Mouse (Mus musculus) R1 (cell line): ENCODE results near the gene Nectin2.
A peak's percentile ranks its signal among the peaks of the same experiment; 100 is the strongest.
"Not testable (repeated sequence)": the region's sequence is repeated elsewhere in the genome, so short reads cannot be mapped to it uniquely, and the experiment has no call there.

Experiments used
- DNase-seq: peaks from one replicate; pipeline ENCODE4 v3.0.0-alpha.2; 2018; ENCODE audit warnings: low read depth, low spot score

Nectin2 gene

DNA sequence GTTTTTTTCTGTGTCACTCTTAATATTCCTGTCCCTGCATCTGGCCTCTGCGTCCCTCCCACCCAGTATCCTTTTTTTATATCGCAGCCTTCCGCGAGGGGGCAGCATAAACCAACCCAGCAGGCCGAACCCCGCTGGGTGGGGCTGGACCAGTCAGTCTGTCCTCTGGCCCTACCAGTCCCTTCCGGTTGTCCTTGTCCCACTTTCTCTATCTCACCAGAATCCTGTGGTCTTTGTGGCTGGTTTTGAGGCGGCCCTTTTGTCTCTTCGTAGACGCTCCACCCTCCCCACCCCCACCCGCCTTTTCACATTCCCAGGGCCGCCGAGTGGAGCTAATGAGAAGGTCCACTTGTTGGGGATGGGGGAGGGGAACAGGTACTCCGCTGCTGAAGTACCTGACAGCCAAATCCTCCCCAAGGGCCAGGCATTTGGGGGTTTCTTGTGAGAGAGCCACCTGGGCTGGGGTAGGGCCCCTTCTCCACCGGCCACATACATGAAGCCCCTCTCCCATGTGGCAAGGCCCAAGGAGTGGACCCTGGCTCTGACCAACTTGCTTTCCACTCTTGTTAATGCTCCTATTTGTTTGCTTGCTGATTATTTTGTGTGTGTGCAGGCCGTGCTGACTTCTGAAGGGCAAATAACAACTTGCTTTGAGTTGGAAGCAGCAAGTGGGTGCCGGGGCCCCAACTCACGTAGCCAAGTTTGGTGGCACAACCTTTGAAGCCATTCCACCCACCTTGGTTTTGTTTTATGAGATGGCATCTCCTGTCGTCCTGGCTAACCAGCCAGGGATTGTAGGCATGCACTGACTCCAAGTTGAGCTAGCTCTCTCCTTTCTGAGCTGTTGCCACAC is at the start of gene Nectin2:
Nectin2 (minus strand) TSS at position 267 of the 853 bp plus-strand sequence.
- DNase-seq = peak; percentile 90

- peak; percentile 92 for DNase-seq
These were observed 46.7 kb upstream of the Nectin2 start, which contains the start of gene Cblc for GRCm38 (mm10) chr7:19796697-19797588. Cblc (minus strand) TSS chr7:19796809.

- no peak for DNase-seq
These were observed 46.0 kb upstream of the Nectin2 start for GRCm38 (mm10) chr7:19796254-19796653.

GRCm38 (mm10) chr7:19795236-19795635 is 45.0 kb upstream of the Nectin2 start:
- DNase-seq = no peak

DNA sequence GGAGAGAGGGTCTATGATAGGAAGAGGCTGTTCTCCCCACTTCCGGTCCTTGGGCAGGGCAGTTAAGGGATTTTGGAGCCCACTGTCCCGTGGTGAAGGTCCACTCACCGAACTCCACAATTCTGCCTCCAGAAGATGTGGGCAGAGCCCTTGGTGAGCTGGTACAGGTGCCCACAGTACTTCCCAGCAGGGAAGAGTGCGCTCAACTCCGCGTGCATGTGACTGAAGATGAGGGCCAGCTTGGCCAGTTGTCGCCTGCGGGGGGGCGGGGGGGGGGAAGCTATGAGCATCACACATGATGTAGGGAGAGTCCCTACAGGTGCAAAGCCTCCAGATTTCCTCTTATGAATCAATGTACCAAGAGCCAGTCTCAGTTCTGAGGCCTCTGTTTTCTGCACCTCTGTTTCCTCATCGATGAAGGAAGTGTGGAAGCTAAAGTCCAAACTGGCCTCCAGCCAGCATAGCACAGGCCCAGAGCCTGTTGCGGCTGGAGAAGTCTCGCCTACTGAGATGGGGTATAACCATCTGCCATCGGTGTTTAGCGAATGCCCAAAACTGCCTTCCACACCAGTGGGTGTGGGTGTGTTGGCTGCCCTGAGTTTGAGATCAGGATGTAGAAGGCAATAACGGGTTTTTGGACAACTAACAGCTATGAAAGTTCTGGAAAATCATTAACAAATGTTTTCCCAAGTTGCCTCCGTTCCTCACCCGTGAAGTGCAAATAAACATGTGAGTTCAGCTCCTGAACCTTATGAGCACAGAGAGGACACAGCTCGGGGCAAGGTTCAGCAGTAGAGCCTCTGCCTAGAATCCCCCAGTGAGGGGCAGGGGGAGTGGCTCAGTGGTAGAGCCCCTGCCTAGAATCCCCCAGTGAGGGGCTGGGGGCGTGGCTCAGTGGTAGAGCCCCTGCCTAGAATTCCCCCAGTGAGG is 42.7 kb upstream of the Nectin2 start:
- DNase-seq = no peak

- not testable (repeated sequence) for DNase-seq
These were observed 41.2 kb upstream of the Nectin2 start for GRCm38 (mm10) chr7:19791504-19791903.

GRCm38 (mm10) chr7:19789904-19790347 is 39.6 kb upstream of the Nectin2 start:
- DNase-seq = peak; percentile 87

DNA sequence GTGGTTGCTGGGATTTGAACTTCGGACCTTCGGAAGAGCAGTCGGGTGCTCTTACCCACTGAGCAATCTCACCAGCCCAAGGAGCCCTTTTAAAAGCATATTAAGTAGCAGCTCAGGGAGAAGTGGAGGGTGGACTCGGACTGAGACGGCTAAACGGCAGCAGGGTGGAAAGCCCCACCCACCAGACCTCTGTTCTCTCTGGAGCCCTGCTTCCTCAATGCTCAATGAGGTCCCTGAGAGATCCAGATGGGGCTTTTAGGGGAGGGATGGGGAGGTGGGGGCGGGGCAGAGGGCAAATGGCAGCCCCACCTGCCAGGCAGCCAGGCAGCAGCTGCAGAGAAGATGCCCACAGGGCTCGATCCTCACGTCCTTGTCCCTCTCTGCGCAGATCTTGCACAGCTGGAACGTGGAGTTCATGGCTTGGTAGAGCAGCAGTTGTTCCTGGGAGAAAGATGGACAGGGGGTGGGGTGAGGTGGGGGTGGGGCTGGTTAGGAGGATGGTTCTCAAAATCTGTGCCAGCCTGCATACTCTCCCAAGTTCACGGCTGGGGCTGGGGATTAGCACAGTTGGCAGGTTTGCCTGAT is 35.7 kb upstream of the Nectin2 start:
- DNase-seq = no peak

- no peak for DNase-seq
These were observed 34.7 kb upstream of the Nectin2 start for GRCm38 (mm10) chr7:19784764-19785535.

DNA sequence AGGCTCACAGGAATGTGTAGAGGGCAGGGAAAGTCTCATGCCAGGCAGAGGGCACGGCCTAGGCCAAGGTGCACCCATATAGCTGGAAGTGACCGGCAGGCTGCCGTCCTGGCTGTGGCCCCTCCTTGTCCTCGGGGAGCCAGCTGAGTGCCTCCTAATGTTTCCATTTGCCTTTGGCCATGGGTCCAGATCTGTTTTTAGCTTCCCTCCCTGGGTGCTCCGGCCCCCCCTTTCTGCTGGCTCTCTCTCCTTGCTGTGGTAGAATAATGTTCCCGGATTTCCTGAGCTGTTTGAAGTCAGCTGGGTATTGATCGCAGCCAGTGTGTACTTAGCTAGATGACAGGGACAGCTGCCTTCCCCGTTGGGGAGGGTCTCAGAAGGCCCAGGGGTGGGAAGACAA is 33.3 kb upstream of the Nectin2 start:
- no peak for DNase-seq

DNA sequence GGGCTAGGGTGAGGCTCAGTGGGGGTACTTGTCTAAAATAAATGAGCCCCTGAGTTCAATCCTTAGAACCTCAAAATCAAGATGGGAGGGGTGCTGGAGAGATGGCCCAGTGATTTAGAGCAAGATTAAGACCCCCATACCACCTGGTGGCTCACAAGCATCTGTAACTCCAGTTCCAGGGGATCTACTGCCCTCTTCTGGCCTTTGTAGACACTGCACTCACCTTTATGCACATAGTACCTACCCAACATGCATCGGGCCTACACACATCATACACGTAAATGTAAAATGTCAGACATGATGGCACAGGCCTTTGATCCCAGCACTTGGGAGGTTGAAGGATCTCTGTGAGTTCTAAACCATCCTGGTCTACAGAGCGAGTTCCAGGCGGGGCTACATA is 32.4 kb upstream of the Nectin2 start:
- DNase-seq = peak; percentile 92

DNA sequence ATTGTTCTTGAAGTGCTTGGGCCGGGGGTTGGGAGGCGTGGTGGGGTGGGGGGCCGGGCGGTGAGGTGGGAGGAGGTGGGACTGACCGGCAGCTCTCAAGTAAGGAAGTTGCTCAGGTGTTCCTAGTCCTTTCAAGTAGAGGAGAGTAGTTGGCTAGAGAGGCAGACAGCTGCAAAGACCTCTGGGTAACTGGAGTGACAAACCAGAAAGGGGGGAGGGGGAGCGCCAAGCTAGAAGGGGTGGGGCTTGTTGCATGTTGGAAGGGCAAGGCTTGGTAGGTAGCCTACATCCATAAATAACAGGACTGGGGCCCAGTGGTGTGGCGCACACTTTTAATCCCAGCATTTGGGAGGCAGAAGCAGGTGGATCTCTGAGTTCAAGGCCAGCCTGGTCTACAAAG is 31.5 kb upstream of the Nectin2 start:
- peak; percentile 96 for DNase-seq

GRCm38 (mm10) chr7:19779903-19780302 is 29.6 kb upstream of the Nectin2 start:
- DNase-seq = peak; percentile 68

DNA sequence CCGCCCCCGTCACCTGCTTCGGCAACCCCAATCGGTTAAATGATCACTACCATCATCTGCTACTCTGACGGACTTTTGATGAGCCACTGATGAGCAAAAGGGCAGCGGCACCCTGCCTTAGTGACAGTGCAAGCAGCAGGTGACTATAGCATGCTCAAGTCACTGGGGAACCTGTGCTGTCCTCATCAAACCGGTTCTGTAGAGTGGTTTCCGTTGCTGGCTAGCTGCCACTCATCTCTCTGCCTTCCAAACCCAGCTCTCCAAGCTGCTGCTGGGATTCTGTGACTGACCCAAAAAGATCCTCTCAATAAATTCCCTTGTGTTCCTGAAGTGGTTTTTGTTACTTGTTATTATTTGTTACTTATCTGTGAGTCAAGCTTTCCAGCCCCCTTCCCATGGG is 28.4 kb upstream of the Nectin2 start:
- peak; percentile 57 for DNase-seq

- DNase-seq = no peak
These were observed 26.9 kb upstream of the Nectin2 start for GRCm38 (mm10) chr7:19777049-19777723.

DNA sequence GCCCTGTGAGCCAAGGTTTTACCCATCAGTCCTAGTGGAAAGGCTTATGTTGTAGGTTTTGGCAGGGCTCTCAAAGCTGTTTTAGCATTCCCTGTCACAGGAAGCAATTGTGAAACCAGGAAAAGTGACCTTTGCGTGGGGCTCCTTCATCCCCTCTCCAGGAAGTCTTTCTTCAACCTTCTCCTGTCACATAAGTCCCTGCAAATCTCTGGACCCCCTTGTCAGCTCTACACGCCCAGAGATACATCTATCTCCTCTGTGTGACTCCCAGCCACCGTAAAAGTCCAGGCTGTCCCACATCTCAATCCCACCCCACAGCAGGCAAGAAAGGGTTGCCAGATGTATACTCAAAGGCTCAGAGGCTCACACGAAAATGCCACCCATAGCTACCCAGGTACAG is 21.4 kb upstream of the Nectin2 start:
- DNase-seq = no peak

GRCm38 (mm10) chr7:19770984-19771391 is 20.7 kb upstream of the Nectin2 start, which contains the start of gene Bcam:
Bcam (minus strand) TSS chr7:19771016.
- DNase-seq = peak; percentile 99

GRCm38 (mm10) chr7:19770375-19770754 is 20.1 kb upstream of the Nectin2 start:
- peak; percentile 89 for DNase-seq
